Comparison of ENCODE assay signal across 28 mouse cellular contexts in genomic region chr7:68918632-68919435, GRCm38 (mm10).
DNase-seq lines count a peak whose midpoint lies in the region; ATAC-seq and TF ChIP-seq lines count a peak whose summit lies in the region.
"Had no signal": no experiment of that assay in that cellular context is flagged by ENCODE, and none has a peak within 500 bp of the region (broad histone marks: within the 10 kb centered on the region; RNA-seq: fewer than 3 reads in every experiment).

No protein-coding gene starts in this region.

- H3K9me3 ChIP-seq in kidney, postnatal 0 days (replicated peaks; ENCODE audit: low read length), result no peaks in the 10 kb centered on the region
- H3K9me3 ChIP-seq in limb, embryonic 10.5 days (replicated peaks), result no peaks in the 10 kb centered on the region
- H3K9me3 ChIP-seq: embryonic facial prominence, embryonic 13.5 days; forebrain, embryonic 10.5 days; forebrain, embryonic 15.5 days; heart, embryonic 13.5 days; limb, embryonic 13.5 days; lung, embryonic 15.5 days; midbrain, embryonic 12.5 days had no signal

- peaks cover 6% of the 10 kb centered on the region; the same call in 1 of the 2 replicates for H3K4me1 ChIP-seq in kidney, postnatal 0 days (replicated peaks; ENCODE audit: insufficient read depth, low read length)
- peaks cover 59% of the 10 kb centered on the region for H3K4me1 ChIP-seq in limb, embryonic 10.5 days
- H3K4me1 ChIP-seq in heart, adult 2 months (ENCODE audit: control insufficient read depth, insufficient read depth, low read length), result no peaks in the 10 kb centered on the region
- H3K4me1 ChIP-seq: forebrain, embryonic 10.5 days; midbrain, embryonic 12.5 days had no signal

- peak; percentile 68 for DNase-seq in kidney, postnatal 0 days (ENCODE audit: low spot score)
- no peak for DNase-seq in kidney, postnatal 36 days
- DNase-seq in embryo, embryonic 9.5 days (ENCODE audit: extremely low spot score), result peak; percentile 56
- peak; percentile 67 for DNase-seq in limb, embryonic 10.5 days (ENCODE audit: low spot score)
- no peak for DNase-seq in heart, adult 2 months
- DNase-seq: adrenal gland, postnatal 14 days; cerebellum, adult 11 months; cerebellum, adult 9-10 months; gastrocnemius, adult 2 months; gastrocnemius, postnatal 36 days; heart, postnatal 10 days; kidney, adult 2 months; right cerebral cortex, adult 18-20 months; spleen, adult 18-20 months; thymus, postnatal 25 days had no signal

- no peak overlapping the region for H3K4me3 ChIP-seq in kidney, postnatal 0 days (replicated peaks; ENCODE audit: low read depth, low read length)
- no peak overlapping the region for H3K4me3 ChIP-seq in limb, embryonic 10.5 days
- no peak overlapping the region for H3K4me3 ChIP-seq in heart, adult 2 months
- H3K4me3 ChIP-seq: embryonic facial prominence, embryonic 13.5 days; forebrain, embryonic 10.5 days; forebrain, embryonic 15.5 days; gastrocnemius, adult 2 months; heart, embryonic 13.5 days; limb, embryonic 13.5 days; lung, embryonic 15.5 days; midbrain, embryonic 12.5 days; myocyte had no signal

- peak; percentile 69 for ATAC-seq in kidney, postnatal 0 days (replicated peaks; ENCODE audit: low FRiP score, low read depth)
- no peak for ATAC-seq in granulocyte monocyte progenitor cell, adult 5-6 weeks (replicated peaks; ENCODE audit: poor library complexity, severe bottlenecking)
- ATAC-seq in megakaryocyte, adult 5-6 weeks (ENCODE audit: poor library complexity, severe bottlenecking), result no peak
- ATAC-seq: CD4-positive, CD25-positive, alpha-beta regulatory T cell, adult 4 months; forebrain, embryonic 15.5 days had no signal

- H3K27ac ChIP-seq in kidney, postnatal 0 days, result no peak overlapping the region
- H3K27ac ChIP-seq in limb, embryonic 10.5 days, result no peak overlapping the region
- H3K27ac ChIP-seq in heart, adult 2 months, result no peak overlapping the region
- H3K27ac ChIP-seq: embryonic facial prominence, embryonic 13.5 days; forebrain, embryonic 10.5 days; forebrain, embryonic 15.5 days; gastrocnemius, adult 2 months; heart, embryonic 13.5 days; hindbrain, embryonic 14.5 days; limb, embryonic 13.5 days; lung, embryonic 15.5 days; midbrain, embryonic 12.5 days had no signal

- no peak for TF ChIP-seq CTCF in kidney, postnatal 0 days (IDR thresholded peaks at IDR 0.05; ENCODE audit: low read depth)
- TF ChIP-seq CTCF in heart, adult 2 months (IDR thresholded peaks at IDR 0.05), result no peak

- no peak overlapping the region for H3K4me2 ChIP-seq in kidney, postnatal 0 days (ENCODE audit: low read length)
- H3K4me2 ChIP-seq: embryonic facial prominence, embryonic 13.5 days; forebrain, embryonic 15.5 days; heart, embryonic 13.5 days; hindbrain, embryonic 14.5 days; limb, embryonic 13.5 days; liver, embryonic 11.5 days; lung, embryonic 15.5 days; midbrain, embryonic 12.5 days had no signal

- H3K79me2 ChIP-seq in heart, adult 2 months (replicated peaks; ENCODE audit: control insufficient read depth, insufficient read depth, low read length), result no peaks in the 10 kb centered on the region

- no peak for TF ChIP-seq POLR2A in heart, adult 2 months (IDR thresholded peaks at IDR 0.05; ENCODE audit: insufficient read depth, low read depth, low read length)

- intact Hi-C loops in heart, adult 2 months (cut with DNase I), result no loop called here

- no peaks in the 10 kb centered on the region for H3K36me3 ChIP-seq in kidney, postnatal 0 days (ENCODE audit: insufficient read depth, low read length)
- no peaks in the 10 kb centered on the region for H3K36me3 ChIP-seq in limb, embryonic 10.5 days
- no peaks in the 10 kb centered on the region for H3K36me3 ChIP-seq in heart, adult 2 months (ENCODE audit: control insufficient read depth, insufficient read depth, low read length)
- H3K36me3 ChIP-seq: embryonic facial prominence, embryonic 13.5 days; forebrain, embryonic 10.5 days; forebrain, embryonic 15.5 days; heart, embryonic 13.5 days; limb, embryonic 13.5 days; lung, embryonic 15.5 days; midbrain, embryonic 12.5 days had no signal

- no peaks in the 10 kb centered on the region for H3K27me3 ChIP-seq in kidney, postnatal 0 days (ENCODE audit: insufficient read depth, low read length)
- H3K27me3 ChIP-seq in limb, embryonic 10.5 days (ENCODE audit: low read depth, poor library complexity, severe bottlenecking), result no peaks in the 10 kb centered on the region
- H3K27me3 ChIP-seq in heart, adult 2 months (ENCODE audit: control insufficient read depth, insufficient read depth, low read length), result no peaks in the 10 kb centered on the region
- H3K27me3 ChIP-seq: forebrain, embryonic 15.5 days; heart, embryonic 13.5 days; limb, embryonic 13.5 days; lung, embryonic 15.5 days; midbrain, embryonic 12.5 days had no signal

- no peak for TF ChIP-seq EP300 in heart, adult 2 months (IDR thresholded peaks at IDR 0.05; ENCODE audit: insufficient read depth, low read depth, low read length)

- 39% methylated on average over 9 of the region's 9 CpGs for WGBS in kidney, postnatal 0 days
- WGBS in limb, embryonic 10.5 days, result 26% methylated on average over 9 of the region's 9 CpGs
- 75% methylated on average over 9 of the region's 9 CpGs for WGBS in heart, adult 2 months

- H3K9ac ChIP-seq in kidney, postnatal 0 days (ENCODE audit: low read depth, low read length), result no peak overlapping the region
- H3K9ac ChIP-seq in heart, adult 2 months (ENCODE audit: low read depth, low read length), result no peak overlapping the region
- H3K9ac ChIP-seq: embryonic facial prominence, embryonic 13.5 days; forebrain, embryonic 15.5 days; heart, embryonic 13.5 days; hindbrain, embryonic 14.5 days; limb, embryonic 13.5 days; lung, embryonic 15.5 days; midbrain, embryonic 12.5 days had no signal

Comparison
In these comparisons a context has a peak if more than half of its experiments do, and no peak if none do; other contexts are left out.
1. DNase-seq: peak in kidney, postnatal 0 days (single experiment), embryo, embryonic 9.5 days (single experiment) and limb, embryonic 10.5 days (single experiment); none in kidney, postnatal 36 days (0 of 2) and heart, adult 2 months (0 of 2).